Mouse (Mus musculus) liver, embryonic 16.5 days (tissue): ENCODE results near the gene Brwd1. TPM values are rescaled to one million over a fixed set of nuclear protein-coding genes. Genes with fewer than 3 reads are reported as not detected.

Experiments
- ATAC-seq: fragments of 200-750 bp; cut with Nextera tagmentation; 2 replicates; pipeline ENCODE4 v1.8.0; 2017; ENCODE audit warnings: low read depth, mild to moderate bottlenecking, moderate number of reproducible peaks, moderate library complexity
- H3K27ac ChIP-seq: fragments of 300-500 bp; sonication (generic); 2 replicates; pipeline ENCODE4 v1.5.1; 2014; ENCODE audit warnings: mild to moderate bottlenecking, low read length
- H3K27me3 ChIP-seq: fragments of 300-500 bp; sonication (generic); 2 replicates; pipeline ENCODE4 v1.6.1; 2014; ENCODE audit warnings: low read depth, low read length, mixed read lengths; ENCODE audit not compliant: control insufficient read depth, insufficient read depth
- H3K36me3 ChIP-seq: fragments of 300-500 bp; sonication (generic); 2 replicates; pipeline ENCODE4 v1.6.1; 2014; ENCODE audit warnings: mild to moderate bottlenecking; ENCODE audit not compliant: control insufficient read depth, insufficient read depth
- H3K4me1 ChIP-seq: fragments of 300-500 bp; sonication (generic); 2 replicates; pipeline ENCODE4 v1.6.1; 2014; ENCODE audit warnings: low read depth, low read length, mixed read lengths; ENCODE audit not compliant: control insufficient read depth
- H3K4me2 ChIP-seq: fragments of 300-500 bp; sonication (generic); 2 replicates; pipeline ENCODE4 v1.6.1; 2014; ENCODE audit warnings: low read depth, low read length, mixed read lengths
- H3K4me3 ChIP-seq: fragments of 300-500 bp; sonication (generic); 2 replicates; pipeline ENCODE4 v1.5.1; 2014; ENCODE audit warnings: low read depth, mild to moderate bottlenecking, low read length
- H3K9ac ChIP-seq: fragments of 300-500 bp; sonication (generic); 2 replicates; pipeline ENCODE4 v1.6.1; 2014; ENCODE audit warnings: low read depth, low read length
- H3K9me3 ChIP-seq: fragments of 300-500 bp; sonication (generic); replicated peaks from 2 replicates; pipeline ENCODE4 v1.6.1; 2016; ENCODE audit warnings: low read length; ENCODE audit not compliant: control insufficient read depth
- WGBS: fragments of 180-500 bp; shearing (Covaris S2); extraction: QIAGEN DNeasy Blood & Tissue Kit; methylation state at CpG from one replicate; pipeline ENCODE4 v1.1.7; 2014; ENCODE audit not compliant: insufficient replicate concordance; 5-methylcytosine and 5-hydroxymethylcytosine counted together
- microRNA-seq: library from miRNA; unstranded; fragments of <30 nt; microRNA quantifications from one replicate; pipeline ENCODE4, GENCODE M21; 2016
- polyA plus RNA-seq: library from polyadenylated mRNA; unstranded; fragments of >200 nt; fragmentation: Nextera tagmentation; extraction: Ambion mirVana; gene quantifications from 2 replicates; pipeline ENCODE4 v1.2.1, GENCODE M21; 2015

Gene Brwd1
- polyA plus RNA-seq, 1 experiment from 2014 or later, result 12.0 TPM

DNA sequence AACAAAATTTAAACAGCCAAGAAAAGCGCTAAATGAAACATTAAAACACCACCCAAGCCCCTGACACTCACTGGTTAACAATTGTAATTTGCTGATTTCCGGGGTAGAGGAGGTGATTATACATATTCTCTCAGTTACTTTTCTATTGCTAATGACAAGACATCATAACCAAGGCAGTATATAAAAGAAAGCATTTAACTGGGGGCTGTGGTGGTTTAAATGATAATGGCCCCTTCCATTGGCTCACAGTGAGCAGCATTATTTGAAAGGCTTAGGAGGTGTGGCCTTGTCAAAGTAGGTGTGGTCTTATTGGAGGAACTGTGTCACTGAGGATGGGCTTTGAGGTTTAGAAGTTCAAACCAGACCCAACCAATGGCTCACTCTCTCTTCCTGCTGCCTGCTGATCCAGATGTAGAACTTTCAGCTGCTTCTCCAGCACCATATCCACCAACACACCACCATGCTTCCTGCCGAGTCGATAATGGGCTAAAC, 129.1 kb downstream of the Brwd1 start:
- 71% methylated on average over 4 of the region's 4 CpGs for WGBS
- H3K4me2 ChIP-seq, result no peak overlapping the region
- ATAC-seq, result no peak
- no peak overlapping the region for H3K4me3 ChIP-seq
- H3K9ac ChIP-seq, result no peak overlapping the region
- H3K9me3 ChIP-seq, result no peaks in the 10 kb centered on the region; the same call in 1 of the 2 replicates
- no peaks in the 10 kb centered on the region for H3K4me1 ChIP-seq
- no peak overlapping the region for H3K27ac ChIP-seq
- H3K27me3 ChIP-seq, result no peaks in the 10 kb centered on the region
- no peaks in the 10 kb centered on the region for H3K36me3 ChIP-seq

DNA sequence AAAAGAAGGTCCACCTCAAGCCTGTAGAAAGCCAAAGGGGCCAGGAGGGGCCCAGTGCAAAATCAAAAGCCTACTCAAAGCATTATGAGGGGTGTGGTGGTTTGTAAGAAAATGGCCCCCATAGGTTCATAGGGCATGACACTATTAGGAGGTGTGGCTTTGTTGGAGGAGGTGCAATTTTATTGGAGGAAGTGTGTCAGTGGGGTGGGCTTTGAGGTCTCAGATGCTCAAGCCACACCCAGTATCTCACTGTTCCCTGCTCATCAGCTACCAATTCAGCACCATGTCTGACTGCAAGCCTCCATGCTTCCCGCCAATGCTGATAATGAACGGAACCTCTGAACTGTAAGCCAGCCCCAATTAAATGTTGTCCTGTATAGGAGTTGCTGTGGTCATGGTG, 130.9 kb downstream of the Brwd1 start:
- H3K9me3 ChIP-seq, result no peaks in the 10 kb centered on the region; the same call in 1 of the 2 replicates
- H3K4me3 ChIP-seq, result no peak overlapping the region
- H3K9ac ChIP-seq, result no peak overlapping the region
- H3K4me2 ChIP-seq, result no peak overlapping the region
- WGBS, result 69% methylated on average over 2 of the region's 2 CpGs
- ATAC-seq, result no peak
- no peaks in the 10 kb centered on the region for H3K27me3 ChIP-seq
- H3K27ac ChIP-seq, result no peak overlapping the region
- no peaks in the 10 kb centered on the region for H3K36me3 ChIP-seq
- no peaks in the 10 kb centered on the region for H3K4me1 ChIP-seq

DNA sequence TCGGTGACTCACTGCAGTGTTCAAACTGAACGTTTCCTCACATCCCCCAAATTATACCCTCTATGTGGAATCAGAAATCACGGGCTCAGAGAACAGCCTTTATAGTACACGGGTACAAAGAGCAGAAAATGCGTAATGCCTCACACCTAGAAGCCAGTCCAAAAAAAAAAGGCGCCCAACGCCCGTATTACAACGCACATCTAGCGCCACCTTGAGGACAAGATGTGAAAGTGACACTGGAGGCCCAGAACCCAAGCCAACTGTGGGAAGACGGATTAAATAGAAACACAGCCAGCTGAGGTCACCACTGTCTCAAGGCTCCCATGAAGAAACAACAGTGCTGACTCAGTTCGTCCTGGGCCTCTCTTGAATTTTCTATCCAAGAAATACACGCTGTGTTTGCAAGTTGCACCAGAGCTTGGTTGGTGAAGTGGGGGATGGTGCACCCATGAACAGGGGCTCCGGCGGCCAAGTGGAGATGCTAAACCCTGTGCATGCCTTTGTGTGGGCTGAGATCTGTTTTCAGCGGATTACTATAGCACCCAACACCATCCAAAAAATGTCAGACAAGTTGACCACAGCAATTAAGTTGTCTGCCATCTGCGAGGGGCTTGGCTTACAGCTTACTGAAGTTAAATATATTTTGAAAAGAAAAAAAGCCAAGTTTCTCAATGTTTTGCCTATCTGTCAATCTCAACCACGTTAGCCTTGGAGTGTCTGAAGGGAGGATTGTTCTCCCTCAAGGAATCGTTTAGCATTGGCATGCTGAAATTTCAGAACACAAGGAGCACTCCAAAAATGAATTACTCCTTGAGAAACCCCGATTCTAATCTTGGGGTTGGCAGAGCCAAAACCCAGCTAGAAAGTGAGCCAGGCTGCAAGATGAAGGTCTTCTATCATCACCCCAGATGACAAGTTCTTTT, 136.7 kb downstream of the Brwd1 start:
- Histone ChIP-seq H3K9me3 (no peaks in the 10 kb centered on the region), H3K4me2 (no peak overlapping the region), H3K9ac (no peak overlapping the region), H3K4me3 (no peak overlapping the region), H3K4me1 (no peaks in the 10 kb centered on the region), H3K36me3 (no peaks in the 10 kb centered on the region), H3K27ac (no peak overlapping the region), H3K27me3 (no peaks in the 10 kb centered on the region)
- peak; percentile 50; the same call in 1 of the 2 replicates for ATAC-seq
- WGBS, result 20% methylated on average over 20 of the region's 20 CpGs

DNA sequence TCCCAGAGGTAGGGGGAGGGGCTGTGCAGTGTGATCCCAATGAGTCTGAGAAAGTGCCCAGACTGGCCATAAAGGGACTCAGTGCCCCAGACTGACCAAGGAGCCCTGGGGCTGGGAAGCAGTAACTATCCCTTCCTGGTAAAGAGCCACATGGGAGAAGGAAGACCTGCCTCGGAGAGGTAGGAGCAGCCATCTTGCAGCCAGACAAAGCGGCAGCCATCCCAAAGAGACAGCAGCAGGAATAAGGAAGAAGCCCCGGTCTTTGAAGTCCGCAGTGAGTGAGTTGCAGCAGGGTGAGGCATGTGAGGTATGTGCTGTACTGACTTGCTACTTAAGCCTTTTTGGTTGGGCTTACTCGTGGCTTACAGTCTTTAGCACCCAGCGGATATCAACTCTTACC, 139.1 kb downstream of the Brwd1 start:
- H3K4me1 ChIP-seq, result no peaks in the 10 kb centered on the region
- no peak overlapping the region for H3K4me2 ChIP-seq
- 80% methylated on average over 6 of the region's 6 CpGs for WGBS
- no peaks in the 10 kb centered on the region for H3K36me3 ChIP-seq
- H3K9ac ChIP-seq, result no peak overlapping the region
- ATAC-seq, result no peak
- H3K27me3 ChIP-seq, result no peaks in the 10 kb centered on the region
- no peak overlapping the region for H3K4me3 ChIP-seq
- H3K27ac ChIP-seq, result no peak overlapping the region
- H3K9me3 ChIP-seq, result no peaks in the 10 kb centered on the region

Small RNA genes within 50 kb of the gene (microRNA-seq; reads per million reads assigned to microRNA genes)
- gene Gm27833, result not detected

Other genes starting within 250 kb of the Brwd1 start
- 33.4 and 34.2 TPM in 2 replicates for gene Psmg1, start 91.6 kb downstream of the Brwd1 start, polyA plus RNA-seq
- gene Hmgn1, start 45.2 kb upstream of the Brwd1 start, polyA plus RNA-seq, result 89.0 and 109 TPM in 2 replicates
- gene Wrb, start 62.9 kb upstream of the Brwd1 start, polyA plus RNA-seq, result 9.0 TPM in 2 replicates
- gene Lca5l, start 109.7 kb upstream of the Brwd1 start, polyA plus RNA-seq, result 0.02 and 0.05 TPM in 2 replicates
- 0.64 and 1.3 TPM in 2 replicates for gene Sh3bgr, start 117.9 kb upstream of the Brwd1 start, polyA plus RNA-seq
- 0.02 and 0.05 TPM in 2 replicates for gene B3galt5, start 153.3 kb upstream of the Brwd1 start, polyA plus RNA-seq